Comparison of ENCODE assay signal across 10 mouse cellular contexts in genomic region chr9:56825476-56826213, GRCm38 (mm10). TPM values are rescaled to one million over a fixed set of nuclear protein-coding genes. Genes with fewer than 3 reads are reported as not detected.
A peak's percentile ranks its signal among the peaks of the same experiment; 100 is the strongest.
DNase-seq lines count a peak whose midpoint lies in the region; ATAC-seq and TF ChIP-seq lines count a peak whose summit lies in the region.
"Had no signal": no experiment of that assay in that cellular context is flagged by ENCODE, and none has a peak within 500 bp of the region (broad histone marks: within the 10 kb centered on the region; RNA-seq: fewer than 3 reads in every experiment).

No protein-coding gene starts in this region.

- no peaks in the 10 kb centered on the region for H3K9me3 ChIP-seq in stomach, embryonic 14.5 days (ENCODE audit: control insufficient read depth, low read depth, low read length)
- H3K9me3 ChIP-seq in stomach, postnatal 0 days (ENCODE audit: control insufficient read depth, low read length): no peaks in the 10 kb centered on the region
- H3K9me3 ChIP-seq in limb, embryonic 12.5 days: no peaks in the 10 kb centered on the region
- H3K9me3 ChIP-seq: liver, embryonic 15.5 days had no signal

- peaks cover 11% of the 10 kb centered on the region; the same call in 1 of the 2 replicates for H3K4me1 ChIP-seq in stomach, embryonic 14.5 days (ENCODE audit: control insufficient read depth, insufficient read depth, low read length)
- H3K4me1 ChIP-seq in stomach, postnatal 0 days (replicated peaks; ENCODE audit: control insufficient read depth, insufficient read depth): no peaks in the 10 kb centered on the region
- peaks cover 21% of the 10 kb centered on the region for H3K4me1 ChIP-seq in limb, embryonic 12.5 days (replicated peaks)
- H3K4me1 ChIP-seq: liver, embryonic 15.5 days had no signal

- no peak for TF ChIP-seq CTCF in stomach, postnatal 0 days (IDR thresholded peaks at IDR 0.05; ENCODE audit: low read depth)

- no peaks in the 10 kb centered on the region for H3K36me3 ChIP-seq in stomach, embryonic 14.5 days (ENCODE audit: control insufficient read depth, insufficient read depth, low read length)
- H3K36me3 ChIP-seq in stomach, postnatal 0 days (ENCODE audit: control insufficient read depth, insufficient read depth, low read length): no peaks in the 10 kb centered on the region
- H3K36me3 ChIP-seq in limb, embryonic 12.5 days: no peaks in the 10 kb centered on the region
- H3K36me3 ChIP-seq: liver, embryonic 15.5 days had no signal

- H3K27me3 ChIP-seq in stomach, embryonic 14.5 days (ENCODE audit: control insufficient read depth, insufficient read depth, low read length): 0 out of 2 replicates have a peak, but pooled peaks cover 2% of the 10 kb centered on the region
- no peaks in the 10 kb centered on the region for H3K27me3 ChIP-seq in stomach, postnatal 0 days (ENCODE audit: control insufficient read depth, insufficient read depth, low read length)
- peaks cover 31% of the 10 kb centered on the region for H3K27me3 ChIP-seq in limb, embryonic 12.5 days

- H3K4me3 ChIP-seq in stomach, embryonic 14.5 days (ENCODE audit: low read depth, low read length): no peak overlapping the region
- no peak overlapping the region for H3K4me3 ChIP-seq in stomach, postnatal 0 days (ENCODE audit: low read depth, low read length)
- H3K4me3 ChIP-seq in limb, embryonic 12.5 days (replicated peaks): peak overlapping the region; percentile 20
- H3K4me3 ChIP-seq: liver, embryonic 15.5 days had no signal

- ATAC-seq in stomach, embryonic 14.5 days (ENCODE audit: insufficient number of reproducible peaks, insufficient read depth, low FRiP score, low read depth): no peak
- no peak for ATAC-seq in stomach, postnatal 0 days (ENCODE audit: low FRiP score, low TSS enrichment)
- no peak for ATAC-seq in limb, embryonic 12.5 days (ENCODE audit: insufficient number of reproducible peaks, insufficient read depth, low FRiP score, low TSS enrichment, low read depth)
- no peak for ATAC-seq in activated CD4-positive, CD25-positive, alpha-beta regulatory T cell, adult 4 months
- ATAC-seq in CD4-positive, CD25-positive, alpha-beta regulatory T cell, adult 4 months: no peak

- WGBS in stomach, embryonic 14.5 days: 15% methylated on average over 21 of the region's 21 CpGs
- 16% methylated on average over 21 of the region's 21 CpGs for WGBS in stomach, postnatal 0 days
- WGBS in limb, embryonic 12.5 days: 10% methylated on average over 21 of the region's 21 CpGs

- no peak overlapping the region for H3K27ac ChIP-seq in stomach, embryonic 14.5 days (ENCODE audit: low read length)
- H3K27ac ChIP-seq in stomach, postnatal 0 days (replicated peaks): no peak overlapping the region
- no peak overlapping the region for H3K27ac ChIP-seq in limb, embryonic 12.5 days
- H3K27ac ChIP-seq: liver, embryonic 15.5 days had no signal

- peak overlapping the region; percentile 30 for H3K4me2 ChIP-seq in stomach, embryonic 14.5 days (replicated peaks; ENCODE audit: low read depth, low read length)
- H3K4me2 ChIP-seq in stomach, postnatal 0 days (replicated peaks; ENCODE audit: low read depth): no peak overlapping the region
- peak overlapping the region; percentile 59 for H3K4me2 ChIP-seq in limb, embryonic 12.5 days
- H3K4me2 ChIP-seq: liver, embryonic 15.5 days had no signal

- H3K9ac ChIP-seq in stomach, embryonic 14.5 days (replicated peaks; ENCODE audit: low read depth, low read length): no peak overlapping the region
- H3K9ac ChIP-seq in stomach, postnatal 0 days (ENCODE audit: low read length): no peak overlapping the region
- H3K9ac ChIP-seq in limb, embryonic 12.5 days (replicated peaks): peak overlapping the region; percentile 35
- H3K9ac ChIP-seq: liver, embryonic 15.5 days had no signal

- TF ChIP-seq EP300 in stomach, postnatal 0 days (optimal IDR thresholded peaks at IDR 0.05): no peak

- peak; percentile 33 for DNase-seq in cerebellum, postnatal 25 days
- DNase-seq in cerebellum, adult 11 months: no peak
- no peak for DNase-seq in stomach, postnatal 0 days (ENCODE audit: low spot score)
- DNase-seq in spleen, postnatal 36 days (ENCODE audit: low spot score in 2 of 2): no peak
- DNase-seq: gastrocnemius, postnatal 14 days had no signal

RNA-seq across cellular contexts. Expression of gene Lingo1, which starts 29.4 kb away (rescaled TPM):
- polyA plus RNA-seq in stomach, embryonic 14.5 days (2014; fragmentation: Nextera tagmentation; extraction: Ambion mirVana): 3.0 and 3.5 TPM in 2 replicates
- 0.99 and 1.2 TPM in 2 replicates for polyA plus RNA-seq in stomach, postnatal 0 days (2015; fragmentation: Nextera tagmentation; extraction: Ambion mirVana)
- 2.1 and 2.5 TPM in 2 replicates for polyA plus RNA-seq in limb, embryonic 12.5 days (2016; fragmentation: Nextera tagmentation; extraction: Ambion mirVana)
- polyA plus RNA-seq in activated CD4-positive, CD25-positive, alpha-beta regulatory T cell, adult 4 months (2017; shearing (Covaris generic)): not detected
- not detected for polyA plus RNA-seq in CD4-positive, CD25-positive, alpha-beta regulatory T cell, adult 4 months (2017; shearing (Covaris generic))

RNA-seq across cellular contexts. Expression of gene Odf3l1, which starts 38.8 kb away (rescaled TPM):
- 1.7 and 1.9 TPM in 2 replicates for polyA plus RNA-seq in stomach, embryonic 14.5 days (2014; fragmentation: Nextera tagmentation; extraction: Ambion mirVana)
- polyA plus RNA-seq in stomach, postnatal 0 days (2015; fragmentation: Nextera tagmentation; extraction: Ambion mirVana): 0.57 and 0.71 TPM in 2 replicates
- polyA plus RNA-seq in limb, embryonic 12.5 days (2016; fragmentation: Nextera tagmentation; extraction: Ambion mirVana): 0.52 and 0.53 TPM in 2 replicates
- not detected for polyA plus RNA-seq in activated CD4-positive, CD25-positive, alpha-beta regulatory T cell, adult 4 months (2017; shearing (Covaris generic))
- not detected for polyA plus RNA-seq in CD4-positive, CD25-positive, alpha-beta regulatory T cell, adult 4 months (2017; shearing (Covaris generic))

RNA-seq across cellular contexts. Expression of gene Cspg4, which starts 39.2 kb away (rescaled TPM):
- polyA plus RNA-seq in stomach, embryonic 14.5 days (2014; fragmentation: Nextera tagmentation; extraction: Ambion mirVana): 16.1 and 17.5 TPM in 2 replicates
- polyA plus RNA-seq in stomach, postnatal 0 days (2015; fragmentation: Nextera tagmentation; extraction: Ambion mirVana): 7.8 and 9.0 TPM in 2 replicates
- polyA plus RNA-seq in limb, embryonic 12.5 days (2016; fragmentation: Nextera tagmentation; extraction: Ambion mirVana): 13.8 and 17.5 TPM in 2 replicates
- under 1 TPM in 1 of 2 experiments, not detected in 1; 0.33 TPM for polyA plus RNA-seq in activated CD4-positive, CD25-positive, alpha-beta regulatory T cell, adult 4 months (2017; shearing (Covaris generic))
- not detected for polyA plus RNA-seq in CD4-positive, CD25-positive, alpha-beta regulatory T cell, adult 4 months (2017; shearing (Covaris generic))

Comparison
In these comparisons a context has a peak if more than half of its experiments do, and no peak if none do; other contexts are left out.
1. DNase-seq: peak in cerebellum, postnatal 25 days (2 of 2); none in cerebellum, adult 11 months (single experiment), stomach, postnatal 0 days (single experiment) and spleen, postnatal 36 days (0 of 2).